Mouse (Mus musculus): ENCODE measurements around the gene Rnf225. TPM values are rescaled to one million over a fixed set of nuclear protein-coding genes. Genes with fewer than 3 reads are reported as not detected.
"Not testable (repeated sequence)": the region's sequence is repeated elsewhere in the genome, so short reads cannot be mapped to it uniquely, and the experiment has no call there.

The Rnf225 gene
- polyA plus RNA-seq, 1 experiment from 2014 or later, result 2.3 TPM

DNA sequence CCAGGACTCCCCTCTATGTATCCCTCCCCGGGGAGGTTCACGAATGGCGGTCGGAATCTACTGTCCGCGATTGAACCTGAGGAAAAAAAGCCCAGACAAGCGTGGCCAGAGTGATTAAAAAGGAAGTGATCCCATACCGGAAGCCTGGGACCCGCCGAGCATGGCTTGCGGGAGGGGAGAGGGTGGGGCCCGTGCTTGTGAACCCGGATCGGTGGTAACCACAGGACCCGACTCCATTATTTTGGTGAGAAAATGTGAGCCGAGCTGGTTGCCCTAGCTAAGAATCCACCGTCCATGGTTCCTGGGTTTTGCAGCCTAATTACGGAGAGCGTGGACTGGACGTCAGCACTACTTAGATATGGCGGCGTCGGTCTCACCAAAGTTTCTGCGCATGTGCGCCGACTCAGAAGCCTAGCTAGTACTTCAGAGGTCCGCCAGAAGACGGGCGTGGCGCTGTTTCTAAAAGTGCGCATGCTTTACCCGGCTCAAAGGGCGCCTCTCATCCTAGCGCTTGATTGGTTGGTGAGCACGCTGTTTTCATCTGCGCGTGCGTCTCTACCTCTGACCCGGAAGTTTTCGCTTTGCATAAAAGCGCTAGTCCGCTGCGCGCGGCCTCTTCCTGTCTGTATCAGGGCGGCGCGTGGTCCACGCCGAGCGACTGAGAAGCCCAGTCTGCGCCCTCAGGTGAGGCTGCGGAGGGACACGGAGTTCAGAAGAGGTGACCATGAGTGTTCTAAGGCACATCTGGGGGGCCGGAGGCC, 5.3 kb upstream of the Rnf225 start, which contains the start of gene Rps5:
Gene Rps5, plus strand, starts transcription at position 586 of the 761 bp plus-strand sequence.
- Histone ChIP-seq H3K27me3 (ENCODE audit: control insufficient read depth, insufficient read depth, low read length) (no peaks in the 10 kb centered on the region), H3K4me1 (ENCODE audit: control insufficient read depth, insufficient read depth, low read length) (peaks cover 16% of the 10 kb centered on the region), H3K4me3 (replicated peaks; ENCODE audit: low read length) (peak within 1 kb of the TSS; percentile 89), H3K36me3 (ENCODE audit: control insufficient read depth, insufficient read depth, low read length) (peaks cover 38% of the 10 kb centered on the region), H3K4me2 (ENCODE audit: low read depth, low read length) (peak within 1 kb of the TSS; percentile 98), H3K9ac (ENCODE audit: low read length) (peak within 1 kb of the TSS; percentile 93), H3K27ac (ENCODE audit: low read length) (peak within 1 kb of the TSS; percentile 97), H3K9me3 (replicated peaks; ENCODE audit: control insufficient read depth, low read length) (no peaks in the 10 kb centered on the region)
- under 1% methylated on average over 55 of the region's 55 CpGs for WGBS
- ATAC-seq (ENCODE audit: insufficient read depth, low FRiP score), result peak; percentile 98

DNA sequence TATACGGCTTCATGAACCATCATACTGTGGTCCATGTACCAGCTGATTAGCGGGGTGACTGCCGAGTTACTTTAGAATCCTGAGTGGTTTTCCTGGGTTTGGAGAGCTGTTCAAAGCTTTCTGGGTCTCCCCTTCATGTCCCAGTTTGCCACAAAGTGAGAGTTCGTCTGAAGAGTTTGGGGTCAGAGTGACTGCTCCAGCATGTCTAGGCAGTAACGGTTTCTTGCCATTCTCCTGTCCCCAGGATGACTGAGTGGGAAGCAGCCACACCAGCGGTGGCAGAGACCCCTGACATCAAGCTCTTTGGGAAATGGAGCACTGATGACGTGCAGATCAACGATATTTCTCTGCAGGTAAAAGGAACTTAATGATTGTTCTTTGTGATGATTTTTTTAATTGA, 4.5 kb upstream of the Rnf225 start:
- Histone ChIP-seq H3K27me3 (ENCODE audit: control insufficient read depth, insufficient read depth, low read length) (no peaks in the 10 kb centered on the region), H3K9me3 (replicated peaks; ENCODE audit: control insufficient read depth, low read length) (no peaks in the 10 kb centered on the region), H3K4me1 (ENCODE audit: control insufficient read depth, insufficient read depth, low read length) (peaks cover 23% of the 10 kb centered on the region), H3K27ac (ENCODE audit: low read length) (peak overlapping the region; percentile 46), H3K36me3 (ENCODE audit: control insufficient read depth, insufficient read depth, low read length) (peaks cover 39% of the 10 kb centered on the region), H3K4me2 (ENCODE audit: low read depth, low read length) (peak overlapping the region; percentile 98), H3K9ac (ENCODE audit: low read length) (peak overlapping the region; percentile 92), H3K4me3 (replicated peaks; ENCODE audit: low read length) (peak overlapping the region; percentile 89)
- ATAC-seq (ENCODE audit: insufficient read depth, low FRiP score), result no peak
- WGBS, result 1% methylated on average over 8 of the region's 8 CpGs

- Histone ChIP-seq H3K27me3 (ENCODE audit: control insufficient read depth, insufficient read depth, low read length) (no peaks in the 10 kb centered on the region), H3K27ac (ENCODE audit: low read length) (no peak overlapping the region; the same call in 1 of the 2 replicates), H3K9ac (ENCODE audit: low read length) (no peak overlapping the region), H3K4me2 (ENCODE audit: low read depth, low read length) (no peak overlapping the region), H3K36me3 (ENCODE audit: control insufficient read depth, insufficient read depth, low read length) (peaks cover 39% of the 10 kb centered on the region), H3K4me1 (ENCODE audit: control insufficient read depth, insufficient read depth, low read length) (peaks cover 26% of the 10 kb centered on the region), H3K4me3 (replicated peaks; ENCODE audit: low read length) (no peak overlapping the region), H3K9me3 (replicated peaks; ENCODE audit: control insufficient read depth, low read length) (no peaks in the 10 kb centered on the region)
- WGBS, result 80% methylated on average over 7 of the region's 7 CpGs
- no peak for ATAC-seq (ENCODE audit: insufficient read depth, low FRiP score)
These were observed 900 bp upstream of the Rnf225 start for GRCm38 (mm10) chr7:12926316-12926715.

DNA sequence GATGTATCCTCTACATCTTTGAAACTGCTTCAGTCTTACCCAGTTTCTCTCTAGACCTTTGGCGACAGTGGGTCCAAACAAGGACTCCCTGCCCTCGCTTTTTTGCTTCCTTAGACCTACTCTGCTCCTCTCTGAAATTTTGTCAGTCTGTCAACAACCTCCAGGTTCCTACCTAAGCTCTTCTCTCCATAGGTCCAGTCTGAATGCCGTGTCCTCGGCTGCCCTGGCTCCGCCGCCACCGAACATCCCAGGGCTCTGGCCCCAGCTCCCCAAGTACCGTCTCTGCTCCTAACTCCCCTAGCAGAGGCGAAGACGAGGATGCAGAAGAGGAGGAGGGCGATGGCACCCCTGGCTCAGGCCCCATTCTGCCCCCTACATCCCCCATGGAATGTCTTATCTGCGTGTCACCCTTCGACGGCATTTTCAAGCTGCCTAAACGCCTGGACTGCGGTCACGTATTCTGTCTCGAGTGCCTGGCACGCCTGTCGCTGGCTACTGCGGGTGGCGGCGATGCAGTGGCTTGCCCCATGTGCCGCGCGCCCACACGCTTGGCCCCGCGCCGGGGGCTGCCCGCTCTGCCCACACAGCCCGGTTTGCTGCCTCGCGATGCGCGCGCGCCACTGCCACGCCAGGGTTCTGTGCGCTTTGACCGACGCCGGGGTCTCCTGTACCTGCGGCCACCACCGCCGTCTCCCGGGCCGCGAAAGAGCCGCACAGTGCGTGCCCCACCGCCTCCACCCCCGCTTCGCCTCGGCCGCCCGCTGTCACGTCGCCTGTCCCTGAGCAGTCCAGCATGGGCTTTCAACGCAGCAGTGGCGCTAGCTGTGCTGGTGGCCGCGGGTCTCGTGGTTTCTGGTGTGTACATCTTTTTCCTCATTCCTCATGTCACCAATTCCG, 725 bp downstream of the Rnf225 start:
- peak; percentile 19; the same call in 1 of the 2 replicates for ATAC-seq (ENCODE audit: insufficient read depth, low FRiP score)
- no peaks in the 10 kb centered on the region for H3K9me3 ChIP-seq (replicated peaks; ENCODE audit: control insufficient read depth, low read length)
- H3K4me2 ChIP-seq (ENCODE audit: low read depth, low read length), result peak overlapping the region; percentile 72
- peaks cover 39% of the 10 kb centered on the region for H3K36me3 ChIP-seq (ENCODE audit: control insufficient read depth, insufficient read depth, low read length)
- WGBS, result 6% methylated on average over 65 of the region's 65 CpGs
- H3K9ac ChIP-seq (ENCODE audit: low read length), result peak overlapping the region; percentile 70
- H3K27ac ChIP-seq (ENCODE audit: low read length), result peak overlapping the region; percentile 44; the same call in 1 of the 2 replicates
- peaks cover 24% of the 10 kb centered on the region for H3K4me1 ChIP-seq (ENCODE audit: control insufficient read depth, insufficient read depth, low read length)
- H3K4me3 ChIP-seq (replicated peaks; ENCODE audit: low read length), result peak overlapping the region; percentile 45
- H3K27me3 ChIP-seq (ENCODE audit: control insufficient read depth, insufficient read depth, low read length), result no peaks in the 10 kb centered on the region

- Histone ChIP-seq H3K4me2 (ENCODE audit: low read depth, low read length) (no peak overlapping the region), H3K36me3 (ENCODE audit: control insufficient read depth, insufficient read depth, low read length) (no peaks in the 10 kb centered on the region), H3K27ac (ENCODE audit: low read length) (no peak overlapping the region), H3K4me1 (ENCODE audit: control insufficient read depth, insufficient read depth, low read length) (no peaks in the 10 kb centered on the region), H3K27me3 (ENCODE audit: control insufficient read depth, insufficient read depth, low read length) (no peaks in the 10 kb centered on the region), H3K9ac (ENCODE audit: low read length) (no peak overlapping the region), H3K9me3 (replicated peaks; ENCODE audit: control insufficient read depth, low read length) (no peaks in the 10 kb centered on the region), H3K4me3 (replicated peaks; ENCODE audit: low read length) (no peak overlapping the region)
- WGBS, result 77% methylated on average over 4 of the region's 4 CpGs
- no peak for ATAC-seq (ENCODE audit: insufficient read depth, low FRiP score)
These were observed 6.5 kb downstream of the Rnf225 start for GRCm38 (mm10) chr7:12933615-12934140.

- Histone ChIP-seq H3K4me2 (ENCODE audit: low read depth, low read length) (no peak overlapping the region), H3K36me3 (ENCODE audit: control insufficient read depth, insufficient read depth, low read length) (no peaks in the 10 kb centered on the region), H3K9me3 (replicated peaks; ENCODE audit: control insufficient read depth, low read length) (no peaks in the 10 kb centered on the region), H3K9ac (ENCODE audit: low read length) (no peak overlapping the region), H3K27me3 (ENCODE audit: control insufficient read depth, insufficient read depth, low read length) (no peaks in the 10 kb centered on the region), H3K4me3 (replicated peaks; ENCODE audit: low read length) (no peak overlapping the region), H3K27ac (ENCODE audit: low read length) (no peak overlapping the region), H3K4me1 (ENCODE audit: control insufficient read depth, insufficient read depth, low read length) (no peaks in the 10 kb centered on the region)
- WGBS, result 75% methylated on average over 3 of the region's 3 CpGs
- no peak for ATAC-seq (ENCODE audit: insufficient read depth, low FRiP score)
These were observed 7.6 kb downstream of the Rnf225 start for GRCm38 (mm10) chr7:12934808-12935207.

DNA sequence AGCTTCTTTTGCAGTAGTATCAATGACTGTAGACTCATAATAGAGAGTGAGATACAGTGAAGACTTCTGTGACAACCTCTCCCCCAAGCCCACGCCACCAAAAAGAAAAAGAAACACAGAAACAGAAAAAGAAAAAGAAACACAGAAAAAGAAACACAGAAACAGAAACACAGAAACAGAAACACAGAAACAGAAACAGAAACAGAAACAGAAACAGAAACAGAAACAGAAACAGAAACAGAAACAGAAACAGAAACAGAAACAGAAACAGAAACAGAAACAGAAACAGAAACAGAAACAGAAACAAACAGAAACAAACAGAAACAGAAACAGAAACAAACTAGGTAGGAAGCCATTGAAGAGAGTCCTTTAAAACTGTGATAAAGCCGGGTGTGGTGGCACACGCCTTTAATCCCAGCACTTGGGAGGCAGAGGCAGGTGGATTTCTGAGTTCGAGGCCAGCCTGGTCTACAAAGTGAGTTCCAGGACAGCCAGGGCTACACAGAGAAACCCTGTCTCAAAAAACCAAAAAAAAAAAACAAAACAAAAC, 10.1 kb downstream of the Rnf225 start:
- not testable (repeated sequence) for H3K36me3 ChIP-seq (ENCODE audit: control insufficient read depth, insufficient read depth, low read length); H3K9ac ChIP-seq (ENCODE audit: low read length); H3K4me1 ChIP-seq (ENCODE audit: control insufficient read depth, insufficient read depth, low read length); H3K4me2 ChIP-seq (ENCODE audit: low read depth, low read length); H3K4me3 ChIP-seq (replicated peaks; ENCODE audit: low read length); H3K9me3 ChIP-seq (replicated peaks; ENCODE audit: control insufficient read depth, low read length); H3K27ac ChIP-seq (ENCODE audit: low read length); H3K27me3 ChIP-seq (ENCODE audit: control insufficient read depth, insufficient read depth, low read length); ATAC-seq (ENCODE audit: insufficient read depth, low FRiP score)
- 79% methylated on average over 3 of the region's 4 CpGs for WGBS

GRCm38 (mm10) chr7:12940599-12940998, 13.4 kb downstream of the Rnf225 start:
- H3K4me2 ChIP-seq (ENCODE audit: low read depth, low read length), result no peak overlapping the region
- no peaks in the 10 kb centered on the region for H3K9me3 ChIP-seq (replicated peaks; ENCODE audit: control insufficient read depth, low read length)
- H3K4me3 ChIP-seq (replicated peaks; ENCODE audit: low read length), result no peak overlapping the region
- H3K36me3 ChIP-seq (ENCODE audit: control insufficient read depth, insufficient read depth, low read length), result no peaks in the 10 kb centered on the region
- ATAC-seq (ENCODE audit: insufficient read depth, low FRiP score), result no peak
- no peak overlapping the region for H3K27ac ChIP-seq (ENCODE audit: low read length)
- WGBS, result 83% methylated on average over 4 of the region's 4 CpGs
- no peaks in the 10 kb centered on the region for H3K4me1 ChIP-seq (ENCODE audit: control insufficient read depth, insufficient read depth, low read length)
- H3K9ac ChIP-seq (ENCODE audit: low read length), result no peak overlapping the region
- H3K27me3 ChIP-seq (ENCODE audit: control insufficient read depth, insufficient read depth, low read length), result no peaks in the 10 kb centered on the region
